Mouse (Mus musculus): ENCODE measurements around the gene Pde4d. TPM values are rescaled to one million over a fixed set of nuclear protein-coding genes. Genes with fewer than 3 reads are reported as not detected.

The Pde4d gene
- polyA plus RNA-seq, 1 experiment from 2014 or later: 18.6 TPM

DNA sequence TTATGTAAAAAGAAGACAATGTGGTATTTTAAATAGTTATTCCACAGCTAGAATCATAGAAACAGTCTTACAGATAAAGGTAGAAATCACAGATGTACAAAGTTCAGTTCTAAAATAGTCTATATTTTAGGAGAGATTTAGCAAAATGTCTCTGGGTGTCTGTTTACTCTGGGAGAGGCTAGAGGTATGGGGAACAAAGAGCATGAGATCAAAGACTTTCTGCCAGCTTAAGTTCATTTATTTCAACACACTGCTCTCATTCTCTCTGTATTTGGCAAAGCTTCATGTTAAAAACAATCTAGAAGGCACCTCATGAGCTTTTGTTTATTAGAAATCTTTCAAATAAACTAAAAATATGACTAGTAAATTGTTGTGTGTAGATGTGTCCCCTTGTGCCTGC is 1024.6 kb downstream of the Pde4d start:
- Histone ChIP-seq H3K27me3 (replicated peaks; ENCODE audit: control insufficient read depth, insufficient read depth, low read length) (no peaks in the 10 kb centered on the region), H3K4me2 (ENCODE audit: low read length) (no peak overlapping the region), H3K27ac (ENCODE audit: low read depth) (no peak overlapping the region), H3K9ac (ENCODE audit: low read length) (no peak overlapping the region), H3K36me3 (ENCODE audit: control insufficient read depth, insufficient read depth, low read length) (no peaks in the 10 kb centered on the region), H3K4me3 (ENCODE audit: low read depth, low read length) (no peak overlapping the region), H3K9me3 (ENCODE audit: control insufficient read depth, low read length) (no peaks in the 10 kb centered on the region), H3K4me1 (replicated peaks; ENCODE audit: control insufficient read depth, insufficient read depth, low read length) (no peaks in the 10 kb centered on the region)
- ATAC-seq (replicated peaks; ENCODE audit: low FRiP score, low TSS enrichment, low read depth): no peak
- no peak for DNase-seq (ENCODE audit: low spot score)

DNA sequence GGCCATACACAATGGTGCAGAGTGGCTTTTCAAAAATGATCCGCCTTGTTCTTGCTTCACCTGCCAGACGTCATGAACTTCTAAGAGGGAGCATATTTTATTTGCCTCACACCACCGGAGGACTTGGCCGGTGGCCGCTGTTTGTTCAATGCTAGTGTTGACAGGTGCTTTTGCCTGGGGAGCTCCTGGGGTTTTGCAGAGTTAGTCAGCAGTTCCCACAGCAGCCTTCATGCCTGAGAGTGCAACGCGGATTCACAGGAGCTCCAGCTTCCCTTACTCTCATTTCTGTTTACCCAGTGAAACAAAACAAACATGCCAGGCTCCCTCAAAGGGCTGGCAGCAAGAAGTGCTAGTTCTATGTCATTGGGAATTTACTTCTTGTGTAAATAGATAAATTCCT is 1031.7 kb downstream of the Pde4d start:
- no peak overlapping the region for H3K4me2 ChIP-seq (ENCODE audit: low read length)
- no peak overlapping the region for H3K9ac ChIP-seq (ENCODE audit: low read length)
- DNase-seq (ENCODE audit: low spot score) (no peak), ATAC-seq (replicated peaks; ENCODE audit: low FRiP score, low TSS enrichment, low read depth) (no peak; the same call in 1 of the 2 replicates)
- WGBS: 53% methylated on average over 7 of the region's 7 CpGs
- H3K4me3 ChIP-seq (ENCODE audit: low read depth, low read length): no peak overlapping the region
- no peaks in the 10 kb centered on the region for H3K27me3 ChIP-seq (replicated peaks; ENCODE audit: control insufficient read depth, insufficient read depth, low read length)
- no peaks in the 10 kb centered on the region for H3K9me3 ChIP-seq (ENCODE audit: control insufficient read depth, low read length)
- no peak overlapping the region for H3K27ac ChIP-seq (ENCODE audit: low read depth)
- no peaks in the 10 kb centered on the region for H3K36me3 ChIP-seq (ENCODE audit: control insufficient read depth, insufficient read depth, low read length)
- H3K4me1 ChIP-seq (replicated peaks; ENCODE audit: control insufficient read depth, insufficient read depth, low read length): no peaks in the 10 kb centered on the region

DNA sequence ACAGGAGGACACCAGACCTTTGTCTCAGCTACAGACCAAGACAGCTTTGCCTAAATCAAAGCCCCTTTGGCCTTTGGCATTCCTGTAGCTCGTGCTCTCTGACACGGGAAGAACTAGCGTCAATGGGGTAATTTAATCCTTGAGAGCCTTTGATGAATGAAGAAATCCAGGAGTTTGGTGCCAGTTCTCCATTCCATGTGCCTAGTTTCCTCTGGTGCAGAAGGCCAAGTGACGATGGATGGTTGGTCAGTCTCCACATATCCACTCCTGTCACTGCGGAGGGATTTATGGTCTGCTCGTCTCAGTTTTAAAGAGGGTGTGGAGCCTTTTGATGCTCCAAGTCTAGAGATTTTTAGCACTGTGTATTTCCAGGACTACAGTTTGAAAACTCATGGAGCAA is 1036.4 kb downstream of the Pde4d start:
- Histone ChIP-seq H3K9ac (ENCODE audit: low read length) (no peak overlapping the region), H3K36me3 (ENCODE audit: control insufficient read depth, insufficient read depth, low read length) (no peaks in the 10 kb centered on the region), H3K4me1 (replicated peaks; ENCODE audit: control insufficient read depth, insufficient read depth, low read length) (no peaks in the 10 kb centered on the region), H3K4me2 (ENCODE audit: low read length) (no peak overlapping the region), H3K27me3 (replicated peaks; ENCODE audit: control insufficient read depth, insufficient read depth, low read length) (no peaks in the 10 kb centered on the region), H3K9me3 (ENCODE audit: control insufficient read depth, low read length) (no peaks in the 10 kb centered on the region), H3K27ac (ENCODE audit: low read depth) (no peak overlapping the region), H3K4me3 (ENCODE audit: low read depth, low read length) (no peak overlapping the region)
- WGBS: 65% methylated on average over 6 of the region's 6 CpGs
- DNase-seq (ENCODE audit: low spot score) (no peak), ATAC-seq (replicated peaks; ENCODE audit: low FRiP score, low TSS enrichment, low read depth) (no peak)

DNA sequence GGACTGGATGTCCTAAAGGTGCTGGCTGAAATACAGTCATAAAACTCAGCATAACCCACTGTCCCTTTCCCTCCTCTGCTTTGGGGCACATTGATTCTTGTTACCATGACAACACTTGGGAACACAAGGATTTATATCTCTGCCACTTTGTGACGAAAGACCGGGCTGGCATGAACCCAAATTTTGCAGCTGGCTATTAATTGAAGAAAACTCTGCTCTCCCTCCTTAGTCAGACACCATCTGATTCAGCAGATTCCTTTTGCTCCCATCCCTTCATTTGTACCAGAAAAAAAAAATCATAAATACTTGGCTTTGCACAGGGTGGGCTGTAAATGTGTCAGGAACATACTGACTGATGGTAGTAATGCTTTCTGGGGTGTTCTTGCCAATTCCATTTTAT is 1037.6 kb downstream of the Pde4d start:
- no peaks in the 10 kb centered on the region for H3K27me3 ChIP-seq (replicated peaks; ENCODE audit: control insufficient read depth, insufficient read depth, low read length)
- DNase-seq (ENCODE audit: low spot score): no peak
- H3K27ac ChIP-seq (ENCODE audit: low read depth): no peak overlapping the region
- no peak for ATAC-seq (replicated peaks; ENCODE audit: low FRiP score, low TSS enrichment, low read depth)
- 34% methylated on average over 2 of the region's 2 CpGs for WGBS
- no peak overlapping the region for H3K4me2 ChIP-seq (ENCODE audit: low read length)
- no peaks in the 10 kb centered on the region for H3K4me1 ChIP-seq (replicated peaks; ENCODE audit: control insufficient read depth, insufficient read depth, low read length)
- no peak overlapping the region for H3K4me3 ChIP-seq (ENCODE audit: low read depth, low read length)
- H3K9me3 ChIP-seq (ENCODE audit: control insufficient read depth, low read length): no peaks in the 10 kb centered on the region
- no peak overlapping the region for H3K9ac ChIP-seq (ENCODE audit: low read length)
- no peaks in the 10 kb centered on the region for H3K36me3 ChIP-seq (ENCODE audit: control insufficient read depth, insufficient read depth, low read length)

DNA sequence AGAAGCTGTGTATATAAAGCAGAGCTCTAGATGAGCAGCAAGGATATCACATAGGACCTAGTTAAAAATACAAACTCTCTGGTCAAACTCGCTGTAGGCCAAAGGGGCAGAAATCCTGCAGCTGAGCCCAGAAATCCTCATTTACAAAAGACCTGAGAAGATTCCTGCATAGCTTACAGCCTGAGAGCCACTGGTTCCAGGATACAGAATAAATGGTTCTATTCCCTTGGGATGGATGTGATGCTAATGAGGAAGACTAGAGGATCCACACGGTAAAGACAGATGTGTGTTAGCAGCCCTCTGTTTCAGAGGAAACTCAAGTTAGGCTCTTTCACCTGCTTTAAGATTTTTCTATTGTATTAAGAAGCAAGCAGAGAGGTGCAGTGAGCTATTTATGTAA is 1041.1 kb downstream of the Pde4d start:
- ATAC-seq (replicated peaks; ENCODE audit: low FRiP score, low TSS enrichment, low read depth) (no peak), DNase-seq (ENCODE audit: low spot score) (no peak)
- Histone ChIP-seq H3K4me3 (ENCODE audit: low read depth, low read length) (no peak overlapping the region), H3K4me1 (replicated peaks; ENCODE audit: control insufficient read depth, insufficient read depth, low read length) (no peaks in the 10 kb centered on the region), H3K9me3 (ENCODE audit: control insufficient read depth, low read length) (no peaks in the 10 kb centered on the region), H3K9ac (ENCODE audit: low read length) (no peak overlapping the region), H3K4me2 (ENCODE audit: low read length) (no peak overlapping the region), H3K36me3 (ENCODE audit: control insufficient read depth, insufficient read depth, low read length) (no peaks in the 10 kb centered on the region), H3K27ac (ENCODE audit: low read depth) (no peak overlapping the region), H3K27me3 (replicated peaks; ENCODE audit: control insufficient read depth, insufficient read depth, low read length) (no peaks in the 10 kb centered on the region)
- 54% methylated on average over 2 of the region's 2 CpGs for WGBS

DNA sequence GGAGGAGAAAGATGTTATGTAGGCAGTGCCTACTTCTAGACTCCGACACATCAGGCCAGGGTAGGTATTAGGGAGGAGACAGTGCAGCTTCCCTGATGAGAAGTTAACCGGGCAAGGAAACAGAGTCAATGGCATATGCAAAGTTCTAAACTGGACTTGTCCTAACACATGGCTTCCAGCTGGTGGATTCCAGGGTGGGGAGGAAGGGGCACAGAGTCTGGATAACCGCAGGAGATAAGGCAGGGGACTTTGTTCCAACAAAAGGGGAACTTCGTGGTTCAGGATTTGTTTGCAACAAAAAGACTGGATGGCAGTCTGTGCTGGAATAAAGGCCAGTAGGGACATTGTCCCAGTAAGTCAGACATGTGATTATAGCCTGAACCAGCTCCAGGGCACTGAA is 1042.1 kb downstream of the Pde4d start:
- Histone ChIP-seq H3K36me3 (ENCODE audit: control insufficient read depth, insufficient read depth, low read length) (no peaks in the 10 kb centered on the region), H3K9me3 (ENCODE audit: control insufficient read depth, low read length) (no peaks in the 10 kb centered on the region), H3K27me3 (replicated peaks; ENCODE audit: control insufficient read depth, insufficient read depth, low read length) (no peaks in the 10 kb centered on the region), H3K4me2 (ENCODE audit: low read length) (no peak overlapping the region), H3K4me1 (replicated peaks; ENCODE audit: control insufficient read depth, insufficient read depth, low read length) (no peaks in the 10 kb centered on the region), H3K27ac (ENCODE audit: low read depth) (no peak overlapping the region), H3K4me3 (ENCODE audit: low read depth, low read length) (no peak overlapping the region), H3K9ac (ENCODE audit: low read length) (no peak overlapping the region)
- DNase-seq (ENCODE audit: low spot score): no peak
- 72% methylated on average over 4 of the region's 4 CpGs for WGBS
- no peak for ATAC-seq (replicated peaks; ENCODE audit: low FRiP score, low TSS enrichment, low read depth)

DNA sequence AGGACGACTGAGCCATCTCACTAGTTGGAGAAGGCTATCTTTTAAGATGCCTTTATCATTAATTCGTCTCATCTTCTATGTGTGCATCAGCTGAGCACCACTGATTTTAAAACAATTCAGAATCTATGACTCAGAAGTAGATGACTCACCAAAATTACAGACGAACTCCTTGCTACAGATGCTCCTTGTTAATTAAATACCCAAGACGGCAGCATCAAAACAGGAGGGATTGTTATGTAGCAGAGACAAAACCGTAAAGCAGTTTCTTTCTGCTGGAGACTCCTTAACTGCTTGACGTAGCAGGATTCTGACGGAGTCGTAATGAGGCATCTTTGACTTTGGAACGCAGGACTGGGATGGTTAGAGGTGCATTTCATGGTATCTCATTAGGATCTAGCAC is 1050.6 kb downstream of the Pde4d start:
- Histone ChIP-seq H3K4me1 (replicated peaks; ENCODE audit: control insufficient read depth, insufficient read depth, low read length) (peaks cover 2% of the 10 kb centered on the region; the same call in 1 of the 2 replicates), H3K27ac (ENCODE audit: low read depth) (no peak overlapping the region), H3K27me3 (replicated peaks; ENCODE audit: control insufficient read depth, insufficient read depth, low read length) (no peaks in the 10 kb centered on the region), H3K36me3 (ENCODE audit: control insufficient read depth, insufficient read depth, low read length) (no peaks in the 10 kb centered on the region), H3K9me3 (ENCODE audit: control insufficient read depth, low read length) (no peaks in the 10 kb centered on the region), H3K4me3 (ENCODE audit: low read depth, low read length) (no peak overlapping the region), H3K9ac (ENCODE audit: low read length) (no peak overlapping the region), H3K4me2 (ENCODE audit: low read length) (no peak overlapping the region)
- DNase-seq (ENCODE audit: low spot score): no peak
- WGBS: 84% methylated on average over 9 of the region's 9 CpGs
- no peak for ATAC-seq (replicated peaks; ENCODE audit: low FRiP score, low TSS enrichment, low read depth)

DNA sequence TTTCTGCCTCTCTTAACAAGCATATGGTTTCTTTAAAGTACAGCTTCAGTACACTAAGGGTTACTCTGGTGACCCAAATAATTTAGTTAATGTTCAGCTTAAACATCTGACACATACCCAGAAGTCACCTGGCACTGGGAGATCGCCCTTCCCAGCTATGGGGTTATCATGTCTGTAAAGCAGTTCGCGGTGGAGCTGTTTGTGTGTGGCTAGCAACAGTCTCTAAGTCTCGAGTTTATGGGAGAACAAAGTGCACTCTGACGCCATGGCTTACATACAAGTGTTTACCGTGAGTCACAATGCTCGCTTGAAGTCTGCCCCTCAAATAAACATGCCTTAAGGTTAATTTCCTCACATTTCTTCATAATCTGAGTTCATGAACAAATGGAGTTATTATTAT is 1053.0 kb downstream of the Pde4d start:
- Histone ChIP-seq H3K27me3 (replicated peaks; ENCODE audit: control insufficient read depth, insufficient read depth, low read length) (no peaks in the 10 kb centered on the region), H3K4me2 (ENCODE audit: low read length) (no peak overlapping the region), H3K27ac (ENCODE audit: low read depth) (no peak overlapping the region), H3K9me3 (ENCODE audit: control insufficient read depth, low read length) (no peaks in the 10 kb centered on the region), H3K9ac (ENCODE audit: low read length) (no peak overlapping the region), H3K4me3 (ENCODE audit: low read depth, low read length) (no peak overlapping the region), H3K36me3 (ENCODE audit: control insufficient read depth, insufficient read depth, low read length) (no peaks in the 10 kb centered on the region), H3K4me1 (replicated peaks; ENCODE audit: control insufficient read depth, insufficient read depth, low read length) (peaks cover 2% of the 10 kb centered on the region; the same call in 1 of the 2 replicates)
- 56% methylated on average over 7 of the region's 7 CpGs for WGBS
- DNase-seq (ENCODE audit: low spot score) (no peak), ATAC-seq (replicated peaks; ENCODE audit: low FRiP score, low TSS enrichment, low read depth) (peak; percentile 83)

DNA sequence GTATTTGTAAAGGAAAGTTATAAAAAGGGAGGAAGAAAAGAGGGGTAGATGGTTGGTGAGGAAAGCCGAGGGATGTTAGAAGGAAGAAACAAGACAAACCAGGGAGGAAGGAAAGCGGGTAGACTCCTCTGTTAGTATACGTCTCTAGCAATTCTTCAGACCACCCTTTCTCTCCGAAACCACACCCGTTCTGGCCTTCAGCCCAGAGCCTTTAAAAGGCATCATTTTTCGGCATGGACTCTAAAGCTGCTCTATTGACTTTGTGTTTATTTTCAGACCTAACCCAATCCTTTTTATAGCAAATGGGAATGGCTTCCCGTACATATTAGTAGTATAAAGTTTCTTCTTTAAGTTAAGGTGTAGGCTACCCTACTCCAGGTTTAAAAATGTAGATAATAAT is 1057.0 kb downstream of the Pde4d start:
- Histone ChIP-seq H3K4me3 (ENCODE audit: low read depth, low read length) (no peak overlapping the region), H3K27me3 (replicated peaks; ENCODE audit: control insufficient read depth, insufficient read depth, low read length) (no peaks in the 10 kb centered on the region), H3K9ac (ENCODE audit: low read length) (no peak overlapping the region), H3K4me1 (replicated peaks; ENCODE audit: control insufficient read depth, insufficient read depth, low read length) (no peaks in the 10 kb centered on the region; the same call in 1 of the 2 replicates), H3K9me3 (ENCODE audit: control insufficient read depth, low read length) (no peaks in the 10 kb centered on the region), H3K27ac (ENCODE audit: low read depth) (no peak overlapping the region), H3K36me3 (ENCODE audit: control insufficient read depth, insufficient read depth, low read length) (no peaks in the 10 kb centered on the region), H3K4me2 (ENCODE audit: low read length) (no peak overlapping the region)
- WGBS: 53% methylated on average over 7 of the region's 7 CpGs
- ATAC-seq (replicated peaks; ENCODE audit: low FRiP score, low TSS enrichment, low read depth) (no peak), DNase-seq (ENCODE audit: low spot score) (no peak)
